In genomic region chr4:83050151-83050796, GRCm38 (mm10) we compare ENCODE assay signal across 11 mouse cellular contexts. TPM values are rescaled to one million over a fixed set of nuclear protein-coding genes. Genes with fewer than 3 reads are reported as not detected.
DNase-seq lines count a peak whose midpoint lies in the region; ATAC-seq and TF ChIP-seq lines count a peak whose summit lies in the region.
"Had no signal": no experiment of that assay in that cellular context is flagged by ENCODE, and none has a peak within 500 bp of the region (broad histone marks: within the 10 kb centered on the region; RNA-seq: fewer than 3 reads in every experiment).

No protein-coding gene starts in this region.

- H3K9ac ChIP-seq in heart, embryonic 15.5 days, result no peak overlapping the region
- H3K9ac ChIP-seq in neural tube, embryonic 11.5 days (ENCODE audit: low read length), result no peak overlapping the region
- H3K9ac ChIP-seq in limb, embryonic 14.5 days (ENCODE audit: low read depth, low read length, severe bottlenecking), result no peak overlapping the region

- peaks cover 44% of the 10 kb centered on the region for H3K4me1 ChIP-seq in heart, embryonic 15.5 days (replicated peaks)
- H3K4me1 ChIP-seq in neural tube, embryonic 11.5 days (ENCODE audit: control insufficient read depth, insufficient read depth, low read length), result peaks cover 22% of the 10 kb centered on the region; the same call in 1 of the 2 replicates
- H3K4me1 ChIP-seq in limb, embryonic 14.5 days (ENCODE audit: control insufficient read depth, insufficient read depth, low read length), result peaks cover 37% of the 10 kb centered on the region

- ATAC-seq in heart, embryonic 15.5 days (replicated peaks; ENCODE audit: insufficient number of reproducible peaks, insufficient read depth, low FRiP score, low read depth), result no peak
- no peak for ATAC-seq in neural tube, embryonic 11.5 days (ENCODE audit: insufficient read depth, low FRiP score, low TSS enrichment)
- ATAC-seq in limb, embryonic 14.5 days (ENCODE audit: low FRiP score, low read depth), result no peak
- no peak for ATAC-seq in CD4-positive, CD25-positive, alpha-beta regulatory T cell, adult 4 months
- ATAC-seq: forebrain, embryonic 16.5 days had no signal

- TF ChIP-seq POLR2A in limb, embryonic 14.5 days (IDR thresholded peaks at IDR 0.05; ENCODE audit: borderline replicate concordance, extremely low read depth, insufficient read depth, insufficient read length), result no peak

- H3K36me3 ChIP-seq in heart, embryonic 15.5 days, result no peaks in the 10 kb centered on the region
- no peaks in the 10 kb centered on the region for H3K36me3 ChIP-seq in neural tube, embryonic 11.5 days (ENCODE audit: control insufficient read depth, insufficient read depth, low read length)
- no peaks in the 10 kb centered on the region for H3K36me3 ChIP-seq in limb, embryonic 14.5 days (ENCODE audit: control insufficient read depth, insufficient read depth, low read length)

- no peak overlapping the region for H3K27ac ChIP-seq in heart, embryonic 15.5 days
- H3K27ac ChIP-seq in neural tube, embryonic 11.5 days (ENCODE audit: low read depth, low read length), result no peak overlapping the region
- H3K27ac ChIP-seq in limb, embryonic 14.5 days (replicated peaks; ENCODE audit: low read depth, low read length), result no peak overlapping the region

- 40% methylated on average over 5 of the region's 5 CpGs for WGBS in heart, embryonic 15.5 days
- WGBS in neural tube, embryonic 11.5 days, result 57% methylated on average over 5 of the region's 5 CpGs
- WGBS in limb, embryonic 14.5 days, result 31% methylated on average over 5 of the region's 5 CpGs

- no peaks in the 10 kb centered on the region for H3K27me3 ChIP-seq in heart, embryonic 15.5 days
- no peaks in the 10 kb centered on the region for H3K27me3 ChIP-seq in neural tube, embryonic 11.5 days (ENCODE audit: control insufficient read depth, insufficient read depth, low read length)
- H3K27me3 ChIP-seq in limb, embryonic 14.5 days (ENCODE audit: control insufficient read depth, insufficient read depth, low read length), result no peaks in the 10 kb centered on the region

- no peaks in the 10 kb centered on the region for H3K9me3 ChIP-seq in heart, embryonic 15.5 days (replicated peaks)
- H3K9me3 ChIP-seq in neural tube, embryonic 11.5 days (ENCODE audit: control insufficient read depth, low read length), result no peaks in the 10 kb centered on the region
- H3K9me3 ChIP-seq in limb, embryonic 14.5 days (ENCODE audit: control insufficient read depth, low read length), result no peaks in the 10 kb centered on the region

- DNase-seq in heart, adult 8-10 months (ENCODE audit: low spot score), result no peak
- DNase-seq in neural tube, embryonic 11.5 days (ENCODE audit: low spot score), result no peak
- DNase-seq in neural tube, embryonic 10.5 days (ENCODE audit: extremely low spot score, low spot score), result no peak
- DNase-seq in limb, embryonic 14.5 days (ENCODE audit: low spot score), result no peak
- no peak for DNase-seq in frontal cortex, postnatal 14 days (ENCODE audit: low spot score in 2 of 2)
- DNase-seq in T-cell, adult 2 months (ENCODE audit: low spot score), result no peak
- DNase-seq: right cerebral cortex, adult 18-20 months had no signal

- H3K4me2 ChIP-seq in heart, embryonic 15.5 days, result peak overlapping the region; percentile 59
- peak overlapping the region; percentile 14 for H3K4me2 ChIP-seq in neural tube, embryonic 11.5 days (ENCODE audit: low read depth)
- H3K4me2 ChIP-seq in limb, embryonic 14.5 days (replicated peaks; ENCODE audit: low read depth, low read length, severe bottlenecking), result peak overlapping the region; percentile 52

- H3K4me3 ChIP-seq in heart, embryonic 15.5 days, result peak overlapping the region; percentile 44
- H3K4me3 ChIP-seq in neural tube, embryonic 11.5 days (ENCODE audit: low read depth, low read length), result no peak overlapping the region
- H3K4me3 ChIP-seq in limb, embryonic 14.5 days (replicated peaks; ENCODE audit: low read length), result peak overlapping the region; percentile 37

RNA-seq across cellular contexts. Expression of gene Frem1, which starts 1.9 kb away (rescaled TPM):
- 3.5 and 4.4 TPM in 2 replicates for polyA plus RNA-seq in heart, embryonic 15.5 days (2015; fragmentation: Nextera tagmentation; extraction: Ambion mirVana)
- under 1 TPM; 0.14 to 0.44 (median 0.17) TPM for total RNA-seq in heart, adult 8-10 months (2022)
- polyA plus RNA-seq in neural tube, embryonic 11.5 days (2014; fragmentation: Nextera tagmentation; extraction: Ambion mirVana), result 3.9 and 4.1 TPM in 2 replicates
- polyA plus RNA-seq in limb, embryonic 14.5 days (2012; rRNA removed), result 16.6 and 21.7 TPM in 2 replicates
- polyA plus RNA-seq in limb, embryonic 14.5 days (2014; fragmentation: Nextera tagmentation; extraction: Ambion mirVana), result 12.8 and 12.9 TPM in 2 replicates
- polyA plus RNA-seq in CD4-positive, CD25-positive, alpha-beta regulatory T cell, adult 4 months (2017; shearing (Covaris generic)), result not detected
- total RNA-seq: megakaryocyte, adult 5-6 weeks had no signal
